Mouse (Mus musculus) cerebral cortex, adult 2 months (tissue): ENCODE results near the gene Cfh.

Source experiments
- WGBS: fragments of 180-500 bp; shearing (Covaris S2); methylation state at CpG from one replicate; pipeline ENCODE4 v1.1.7; 2018; 5-methylcytosine and 5-hydroxymethylcytosine counted together

Gene Cfh

GRCm38 (mm10) chr1:140183664-140184063 is at the start of gene Cfh:
Gene Cfh (minus strand): TSS chr1:140183764.

GRCm38 (mm10) chr1:140226673-140227072 is 43.1 kb upstream of the Cfh start:
- 78% methylated on average over 8 of the region's 8 CpGs for WGBS

- no CpG with 5 or more reads among the region's 3 CpGs for WGBS
Measured at GRCm38 (mm10) chr1:140225221-140225620, 41.7 kb upstream of the Cfh start.

GRCm38 (mm10) chr1:140205329-140205728 is 21.8 kb upstream of the Cfh start:
- WGBS = 78% methylated on average over 2 of the region's 2 CpGs

- 74% methylated on average over 2 of the region's 2 CpGs for WGBS
Measured at GRCm38 (mm10) chr1:140188500-140188899, 4.9 kb upstream of the Cfh start.

GRCm38 (mm10) chr1:140183208-140183607 is 356 bp downstream of the Cfh start:
- WGBS = 64% methylated on average over 2 of the region's 2 CpGs

GRCm38 (mm10) chr1:140180125-140180524 is 3.4 kb downstream of the Cfh start:
- WGBS = 47% methylated on average over 1 of the region's 1 CpGs

- WGBS = 66% methylated on average over 2 of the region's 2 CpGs
Measured at GRCm38 (mm10) chr1:140175442-140175841, 8.1 kb downstream of the Cfh start.

GRCm38 (mm10) chr1:140171581-140172154 is 11.9 kb downstream of the Cfh start:
- 15% methylated on average over 4 of the region's 4 CpGs for WGBS

GRCm38 (mm10) chr1:140158970-140159369 is 24.6 kb downstream of the Cfh start:
- 74% methylated on average over 3 of the region's 3 CpGs for whole genome bisulfite sequencing
